Mouse (Mus musculus) lung, postnatal 4 days (tissue): Measurements from ENCODE around the gene Oosp2.

ENCODE experiments used
- DNase-seq, 2 experiments: peaks; one replicate each; pipeline ENCODE4 v3.0.0; 2021

Oosp2 gene

GRCm38 (mm10) chr19:11602026-11602425 is 58.3 kb downstream of the Oosp2 start:
- peak in 1 of 2 experiments; percentile 51 for DNase-seq

GRCm38 (mm10) chr19:11601349-11601748 is 59.0 kb downstream of the Oosp2 start:
- DNase-seq = no peak
